ENCODE assay signal across 18 mouse cellular contexts in genomic region chr1:136714987-136715386, GRCm38 (mm10).
"Had no signal": no experiment of that assay in that cellular context is flagged by ENCODE, and none has a peak within 500 bp of the region (broad histone marks: within the 10 kb centered on the region; RNA-seq: fewer than 3 reads in every experiment).

No protein-coding gene starts in this region.

- H3K9ac ChIP-seq: intestine, embryonic 15.5 days; liver, embryonic 12.5 days; liver, embryonic 15.5 days; lung, embryonic 15.5 days; midbrain, embryonic 13.5 days had no signal

- H3K27ac ChIP-seq: intestine, embryonic 15.5 days; liver, embryonic 12.5 days; liver, embryonic 15.5 days; lung, embryonic 15.5 days; midbrain, embryonic 13.5 days; stomach, postnatal 0 days had no signal

- H3K27me3 ChIP-seq: intestine, embryonic 15.5 days; liver, embryonic 12.5 days; liver, embryonic 15.5 days; lung, embryonic 15.5 days; midbrain, embryonic 13.5 days had no signal

- H3K36me3 ChIP-seq: intestine, embryonic 15.5 days; liver, embryonic 12.5 days; liver, embryonic 15.5 days; lung, embryonic 15.5 days; midbrain, embryonic 13.5 days had no signal

- DNase-seq: kidney, adult 11 months; kidney, postnatal 14 days; lung, adult 18-20 months; lung, postnatal 14 days; lung, postnatal 4 days; right cerebral cortex, postnatal 14 days; right cerebral cortex, postnatal 4 days; thymus, adult 2 months; thymus, postnatal 14 days; thymus, postnatal 4 days had no signal

- H3K4me1 ChIP-seq: liver, embryonic 12.5 days; liver, embryonic 15.5 days had no signal

- H3K4me2 ChIP-seq: intestine, embryonic 15.5 days; liver, embryonic 12.5 days; liver, embryonic 15.5 days; lung, embryonic 15.5 days; midbrain, embryonic 13.5 days had no signal

- H3K4me3 ChIP-seq: intestine, embryonic 15.5 days; liver, embryonic 12.5 days; liver, embryonic 15.5 days; lung, embryonic 15.5 days; midbrain, embryonic 13.5 days had no signal

- ATAC-seq: hindbrain, embryonic 16.5 days; intestine, embryonic 15.5 days; liver, embryonic 12.5 days; midbrain, embryonic 13.5 days; midbrain, embryonic 16.5 days had no signal

- H3K9me3 ChIP-seq: intestine, embryonic 15.5 days; liver, embryonic 12.5 days; liver, embryonic 15.5 days; lung, embryonic 15.5 days; midbrain, embryonic 13.5 days had no signal
